Mouse (Mus musculus) kidney, adult 11 months (tissue): ENCODE results near the gene Ropn1.
"Not testable (repeated sequence)": the region's sequence is repeated elsewhere in the genome, so short reads cannot be mapped to it uniquely, and the experiment has no call there.

ENCODE experiments used
- DNase-seq: peaks from one replicate; pipeline ENCODE4 v3.0.0; 2022

Ropn1 gene

DNA sequence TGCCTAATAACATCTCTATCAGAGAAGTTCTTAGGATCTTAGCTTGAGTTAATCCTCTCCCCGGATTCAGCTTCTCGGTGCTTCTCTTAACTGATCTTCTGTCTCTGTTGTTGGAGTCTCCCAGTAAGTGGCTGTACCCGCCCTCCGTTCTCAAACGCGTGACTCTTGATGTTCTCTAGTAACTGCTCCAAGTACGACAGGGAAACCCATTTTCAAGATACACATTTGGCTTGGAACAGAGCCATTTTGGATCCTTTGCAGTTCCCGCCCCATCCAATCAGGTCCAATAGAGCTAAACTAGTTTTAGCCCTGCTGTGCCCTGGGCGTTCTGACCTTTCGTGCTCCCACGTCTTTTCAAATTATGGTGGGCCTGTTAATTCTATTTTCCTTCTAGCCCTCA, 41.4 kb downstream of the Ropn1 start:
- DNase-seq = no peak

DNA sequence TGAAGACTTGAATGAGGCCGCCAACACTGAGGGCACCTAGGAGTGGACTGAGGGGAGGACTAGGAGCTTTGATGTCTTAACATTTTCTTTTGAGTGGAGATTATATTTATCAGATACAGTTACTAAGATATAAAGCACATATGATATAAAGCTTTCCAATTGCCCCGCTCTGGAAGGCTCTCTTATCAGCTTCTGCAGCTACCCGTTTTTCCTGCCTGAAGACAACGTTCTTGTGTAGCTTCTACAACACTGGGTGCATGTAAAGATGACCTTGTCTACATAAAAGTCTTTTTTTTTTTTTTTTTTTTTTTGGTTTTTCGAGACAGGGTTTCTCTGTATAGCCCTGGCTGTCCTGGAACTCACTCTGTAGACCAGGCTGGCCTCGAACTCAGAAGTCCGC, 44.8 kb downstream of the Ropn1 start:
- DNase-seq = no peak

DNA sequence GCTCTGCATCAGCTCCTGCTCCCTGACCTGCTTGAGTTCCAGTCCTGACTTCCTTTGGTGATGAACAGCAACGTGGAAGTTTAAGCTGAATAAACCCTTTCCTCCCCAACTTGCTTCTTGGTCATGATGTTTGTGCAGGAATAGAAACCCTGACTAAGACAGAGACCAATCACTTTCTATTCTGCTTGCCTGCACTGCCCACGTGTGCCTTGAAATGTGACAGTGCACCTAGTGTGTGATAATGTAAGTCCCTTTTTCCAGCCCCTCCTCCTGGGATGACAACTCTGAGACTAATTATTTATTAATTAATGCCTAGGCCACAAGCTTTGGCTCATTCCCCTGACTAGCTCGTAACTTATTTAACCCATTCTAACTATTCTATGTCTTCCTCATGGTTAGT, 49.0 kb downstream of the Ropn1 start:
- DNase-seq = not testable (repeated sequence)

DNA sequence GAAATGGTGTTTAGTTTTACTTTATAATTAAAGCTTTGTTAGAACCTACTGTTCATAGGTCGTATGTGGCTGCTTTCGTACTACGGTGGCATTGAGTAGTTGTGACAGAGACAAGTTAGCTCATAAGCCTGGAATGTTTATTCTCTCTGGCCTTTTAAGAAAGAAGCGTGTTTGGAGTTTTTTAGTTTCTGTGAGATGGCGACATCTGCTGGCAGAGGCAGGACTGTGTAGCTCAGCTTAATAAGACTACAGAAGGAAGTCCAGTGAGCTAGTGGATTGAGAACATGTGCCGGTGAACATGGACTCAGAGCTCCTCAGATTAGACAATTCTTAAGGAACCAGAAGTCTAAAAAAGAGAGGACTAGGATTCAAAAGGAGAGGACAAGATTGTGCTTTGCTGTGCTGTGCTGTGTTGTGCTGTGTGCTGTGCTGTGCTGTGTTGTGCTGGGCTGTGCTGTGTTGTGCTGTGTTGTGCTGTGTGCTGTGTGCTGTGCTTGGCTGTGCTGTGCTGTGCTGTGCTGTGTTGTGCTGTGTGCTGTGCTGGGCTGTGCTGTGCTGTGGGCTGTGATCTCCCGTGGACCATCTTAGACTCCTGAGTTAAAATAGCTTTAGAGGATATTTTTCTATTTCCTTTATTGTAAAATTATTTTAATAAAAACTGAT, 50.6 kb downstream of the Ropn1 start:
- DNase-seq = peak; percentile 68

DNA sequence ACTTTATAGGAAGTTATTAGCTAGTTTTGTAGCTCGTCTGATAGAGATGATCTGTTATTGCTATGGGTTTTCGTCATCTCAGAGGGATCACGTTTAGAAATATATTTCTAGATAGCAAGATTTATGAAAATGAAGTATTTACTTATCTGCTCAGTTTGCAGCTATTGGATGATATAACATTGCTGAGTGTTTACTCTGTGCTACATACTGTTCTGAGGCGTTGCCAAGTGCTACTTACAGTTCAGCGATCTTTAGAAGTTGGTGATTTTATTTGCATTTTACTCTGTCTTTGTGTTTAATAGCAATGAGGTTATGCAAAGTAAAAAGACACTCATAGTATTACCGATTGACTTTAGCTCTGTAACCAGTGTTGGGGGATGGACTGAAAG, 51.1 kb downstream of the Ropn1 start:
- no peak for DNase-seq

DNA sequence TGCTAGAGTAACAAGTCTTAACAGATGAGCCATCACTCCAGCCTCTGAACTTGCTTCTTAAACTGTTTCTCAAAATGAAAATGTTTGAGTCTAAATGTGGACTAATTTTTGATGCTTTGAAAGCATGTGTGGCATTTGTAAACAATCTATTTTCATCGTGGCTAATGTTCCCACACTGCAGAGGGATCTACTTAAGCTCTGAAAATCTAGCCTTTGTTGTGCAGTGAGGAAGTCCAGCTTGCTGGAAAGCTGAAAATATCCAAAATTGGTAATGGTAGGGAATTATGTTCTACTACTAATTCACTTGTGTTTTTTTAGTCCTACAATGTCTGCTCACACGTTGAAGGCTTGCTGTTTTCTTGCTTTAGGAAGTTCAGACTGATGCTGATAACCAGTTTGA, 56.3 kb downstream of the Ropn1 start:
- DNase-seq = no peak

DNA sequence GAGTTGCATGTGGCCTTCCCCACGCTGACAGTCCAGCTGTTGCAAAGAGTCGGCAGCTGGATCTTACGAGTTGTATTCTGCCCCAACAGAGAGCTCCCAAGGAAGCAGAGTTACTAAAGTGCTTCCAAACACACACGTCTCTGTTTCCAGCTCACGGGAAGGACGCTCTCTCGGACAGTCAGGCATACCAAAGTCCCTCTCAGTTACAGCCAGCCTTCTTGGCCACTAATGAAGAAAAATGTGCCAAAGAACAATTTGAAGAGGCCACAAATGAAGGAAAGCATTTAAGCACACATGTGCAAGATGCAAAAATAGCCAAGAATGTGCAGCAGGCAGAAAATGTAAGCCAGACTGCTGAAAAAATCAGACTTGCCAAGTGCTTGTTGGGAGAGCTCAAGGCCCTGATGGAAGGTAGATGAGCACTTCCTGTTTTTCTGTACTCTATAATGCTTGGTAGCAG, 56.8 kb downstream of the Ropn1 start:
- no peak for DNase-seq

DNA sequence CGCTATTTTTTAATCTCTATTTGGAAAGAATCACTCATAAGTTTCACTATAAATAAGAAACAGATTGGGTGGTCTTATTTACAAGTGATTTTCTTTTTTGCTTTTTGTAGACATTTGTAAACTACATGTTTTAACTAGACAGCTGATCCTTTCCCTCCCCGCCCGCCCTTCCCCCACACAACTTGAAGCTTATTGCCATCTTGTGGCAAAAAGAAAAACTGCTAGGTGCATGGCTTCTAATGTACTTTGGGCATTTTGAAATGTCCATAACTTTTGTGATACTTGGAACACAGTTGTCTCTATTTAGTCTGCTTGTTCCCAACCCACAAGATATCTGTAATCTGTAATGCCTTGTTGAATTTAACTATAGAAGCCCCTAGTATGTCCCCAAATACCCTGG, 61.8 kb downstream of the Ropn1 start:
- no peak for DNase-seq

DNA sequence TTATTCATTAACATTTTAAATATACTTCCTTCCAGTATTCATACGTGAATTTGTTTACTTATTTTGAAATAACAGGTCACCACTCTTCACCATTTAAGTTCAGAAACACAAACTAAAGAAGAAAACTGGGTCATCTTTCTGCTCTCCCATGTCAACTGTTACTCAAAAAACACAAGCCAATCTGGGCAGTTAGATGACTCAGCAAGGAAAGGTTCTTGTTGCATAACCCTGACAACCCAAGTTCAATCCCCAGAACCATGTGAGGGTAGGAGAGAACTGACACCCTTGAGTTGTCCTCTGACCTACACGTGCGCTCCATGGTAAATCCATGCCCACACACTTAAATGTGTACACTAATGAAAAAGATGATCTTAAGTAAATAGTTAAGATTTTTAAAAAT, 75.4 kb downstream of the Ropn1 start:
- no peak for DNase-seq
